Mouse (Mus musculus) frontal cortex, postnatal 25 days (tissue): ENCODE data around the gene Phgr1.

Source experiments
- DNase-seq, 2 experiments: peaks; one replicate each; pipeline ENCODE4 v3.0.0; 2022; ENCODE audit warnings: low spot score in 2 of 2

Phgr1 gene

GRCm38 (mm10) chr2:118750476-118750875 is 22.1 kb upstream of the Phgr1 start:
- DNase-seq: no peak

GRCm38 (mm10) chr2:118751896-118752791 is 20.4 kb upstream of the Phgr1 start:
- DNase-seq: no peak

GRCm38 (mm10) chr2:118752792-118753108 is 19.8 kb upstream of the Phgr1 start:
- DNase-seq: no peak

GRCm38 (mm10) chr2:118754143-118754542 is 18.4 kb upstream of the Phgr1 start:
- DNase-seq: no peak

GRCm38 (mm10) chr2:118755407-118755806 is 17.2 kb upstream of the Phgr1 start:
- DNase-seq: no peak

GRCm38 (mm10) chr2:118756103-118756502 is 16.5 kb upstream of the Phgr1 start:
- no peak for DNase-seq

- DNase-seq: no peak
Observed at GRCm38 (mm10) chr2:118759828-118760227, 12.7 kb upstream of the Phgr1 start.

GRCm38 (mm10) chr2:118760311-118761025 is 12.1 kb upstream of the Phgr1 start:
- DNase-seq: no peak

GRCm38 (mm10) chr2:118761358-118761757 is 11.2 kb upstream of the Phgr1 start:
- DNase-seq: no peak

GRCm38 (mm10) chr2:118761906-118762783 is 10.4 kb upstream of the Phgr1 start, which contains the start of gene Ccdc9b:
TSS of gene Ccdc9b (minus strand) at chr2:118762661.
- DNase-seq: peak; percentile 66 to 82

GRCm38 (mm10) chr2:118762784-118763148 is 9.8 kb upstream of the Phgr1 start:
- DNase-seq: no peak

- peak in 1 of 2 experiments; percentile 41 for DNase-seq
Observed at GRCm38 (mm10) chr2:118763469-118763868, 9.1 kb upstream of the Phgr1 start.

- DNase-seq: no peak
Observed at GRCm38 (mm10) chr2:118764094-118764831, 8.3 kb upstream of the Phgr1 start.

GRCm38 (mm10) chr2:118764875-118765274 is 7.7 kb upstream of the Phgr1 start:
- no peak for DNase-seq

- no peak for DNase-seq
Observed at GRCm38 (mm10) chr2:118766041-118767033, 6.2 kb upstream of the Phgr1 start.

GRCm38 (mm10) chr2:118774536-118774935 is 2.0 kb downstream of the Phgr1 start:
- DNase-seq: no peak

- no peak for DNase-seq
Observed at GRCm38 (mm10) chr2:118775396-118775795, 2.8 kb downstream of the Phgr1 start.

GRCm38 (mm10) chr2:118775846-118776245 is 3.3 kb downstream of the Phgr1 start:
- peak in 1 of 2 experiments; percentile 48 for DNase-seq

GRCm38 (mm10) chr2:118776295-118776694 is 3.7 kb downstream of the Phgr1 start:
- DNase-seq: no peak

GRCm38 (mm10) chr2:118778418-118778817 is 5.8 kb downstream of the Phgr1 start:
- no peak for DNase-seq
